Mouse (Mus musculus) myocyte (in vitro differentiated cells): ENCODE data around the gene Gm2115.

Experiments used
- CEBPB ChIP-seq: IDR thresholded peaks from 2 replicates; pipeline ENCODE4 v1.6.1; 2011; ENCODE audit warnings: mild to moderate bottlenecking, moderate library complexity; ENCODE audit not compliant: poor library complexity, insufficient read depth, severe bottlenecking
- E2F4 ChIP-seq: IDR thresholded peaks from one replicate; pipeline ENCODE4 v1.6.1; 2011; ENCODE audit warnings: mild to moderate bottlenecking, control low read depth, moderate library complexity; ENCODE audit not compliant: insufficient read depth
- POLR2A ChIP-seq: IDR thresholded peaks from one replicate; pipeline ENCODE4 v1.6.1; 2011; ENCODE audit warnings: low read depth, mild to moderate bottlenecking, control low read depth, moderate library complexity; ENCODE audit not compliant: insufficient read length
- POLR2AphosphoS2 ChIP-seq: IDR thresholded peaks from one replicate; pipeline ENCODE4 v1.6.1; 2011; ENCODE audit warnings: low read depth, control low read depth; ENCODE audit not compliant: insufficient read length
- TCF3 ChIP-seq: IDR thresholded peaks from one replicate; pipeline ENCODE4 v1.6.1; 2011; ENCODE audit warnings: low read depth, control low read depth; ENCODE audit not compliant: insufficient read length
- USF1 ChIP-seq: IDR thresholded peaks from one replicate; pipeline ENCODE4 v1.6.1; 2011; ENCODE audit warnings: low read depth, mild to moderate bottlenecking, control low read depth, moderate library complexity

- TF ChIP-seq POLR2A (no peak), TCF3 (no peak), USF1 (no peak), E2F4 (no peak), POLR2AphosphoS2 (no peak), CEBPB (no peak)
These were observed 45.0 kb upstream of the Gm2115 start for GRCm38 (mm10) chr7:84483447-84484407.
